Mouse (Mus musculus): ENCODE measurements around the gene Maml3. TPM values are rescaled to one million over a fixed set of nuclear protein-coding genes. Genes with fewer than 3 reads are reported as not detected.

The Maml3 gene
- polyA plus RNA-seq, 1 experiment from 2014 or later = 8.6 TPM

- no peaks in the 10 kb centered on the region for H3K9me3 ChIP-seq
- no peaks in the 10 kb centered on the region for H3K27me3 ChIP-seq
- 0 out of 2 replicates have a peak overlapping the region, but pooled peaks have one; percentile 26 for H3K9ac ChIP-seq (replicated peaks)
- H3K4me1 ChIP-seq (replicated peaks) = peaks cover 30% of the 10 kb centered on the region
- H3K36me3 ChIP-seq = no peaks in the 10 kb centered on the region
- peak; percentile 75 for ATAC-seq
- peak overlapping the region; percentile 78 for H3K27ac ChIP-seq
- H3K4me3 ChIP-seq (replicated peaks) = no peak overlapping the region
- 28% methylated on average over 11 of the region's 11 CpGs for WGBS
- H3K4me2 ChIP-seq (replicated peaks) = peak overlapping the region; percentile 32
These were observed 42.3 kb downstream of the Maml3 start for GRCm38 (mm10) chr3:52062389-52063260.

DNA sequence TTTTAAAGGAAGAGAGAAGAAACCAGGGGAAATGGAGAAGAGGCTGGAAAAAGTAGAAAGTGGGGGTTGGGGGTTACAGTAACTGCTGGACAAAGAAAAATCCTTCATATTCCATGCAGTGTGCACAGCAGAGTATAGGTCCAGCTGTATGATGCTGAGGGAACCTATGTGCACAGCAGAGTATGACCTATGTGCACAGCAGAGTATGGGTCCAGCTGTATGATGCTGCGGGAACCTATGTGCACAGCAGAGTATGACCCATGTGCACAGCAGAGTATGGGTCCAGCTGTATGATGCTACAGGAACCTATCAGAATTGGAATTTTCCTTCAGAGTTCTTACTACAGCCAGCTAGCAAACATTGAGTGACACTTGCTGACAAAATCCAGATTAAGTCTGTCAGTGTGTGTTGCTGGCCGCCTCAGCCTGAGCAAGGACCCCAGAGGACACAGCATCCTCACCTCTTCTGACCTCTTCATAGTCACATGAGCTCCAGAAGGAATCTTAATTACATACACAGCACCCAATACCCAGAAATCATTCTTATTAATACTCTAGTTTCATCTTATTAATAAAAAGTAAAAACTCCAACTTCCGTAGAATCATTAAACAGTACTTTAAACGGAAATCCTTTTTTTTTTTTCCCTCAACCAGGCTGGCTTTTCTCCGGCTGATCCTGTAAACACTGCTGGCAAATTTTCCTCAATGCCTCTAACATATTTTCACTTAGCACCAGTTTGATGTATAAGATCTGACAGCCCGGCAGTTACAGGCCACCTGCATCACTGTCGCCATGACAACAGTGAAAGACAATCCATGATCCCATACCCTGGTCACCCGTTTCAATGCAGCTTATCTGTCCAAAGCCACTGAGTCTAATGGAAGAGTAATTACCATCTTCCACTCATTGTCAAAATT lies 43.1 kb downstream of the Maml3 start:
- Histone ChIP-seq H3K9me3 (no peaks in the 10 kb centered on the region), H3K36me3 (no peaks in the 10 kb centered on the region), H3K4me3 (replicated peaks) (no peak overlapping the region), H3K4me2 (replicated peaks) (peak overlapping the region; percentile 32), H3K27ac (peak overlapping the region; percentile 78), H3K27me3 (no peaks in the 10 kb centered on the region), H3K9ac (replicated peaks) (0 out of 2 replicates have a peak overlapping the region, but pooled peaks have one; percentile 26), H3K4me1 (replicated peaks) (peaks cover 30% of the 10 kb centered on the region)
- ATAC-seq = peak; percentile 93
- WGBS = 27% methylated on average over 8 of the region's 8 CpGs

DNA sequence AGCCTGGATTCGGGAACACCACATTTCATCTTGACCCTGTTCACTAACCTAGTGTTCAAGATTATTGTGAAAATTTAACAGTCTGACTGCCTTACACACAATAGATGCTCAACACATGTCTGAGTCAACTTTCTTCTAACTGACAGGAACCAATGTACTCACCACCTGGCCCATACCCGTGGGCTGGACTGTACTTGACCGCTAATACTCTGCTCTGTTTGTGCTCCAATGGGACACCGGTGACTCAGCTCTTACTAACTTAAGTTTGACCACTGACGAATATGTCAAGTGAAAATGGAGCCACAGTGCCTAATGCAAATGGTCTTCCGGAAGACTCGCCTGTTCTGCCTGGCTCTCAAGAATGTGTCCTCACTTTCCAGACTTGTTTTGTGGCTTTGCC lies 44.0 kb downstream of the Maml3 start:
- Histone ChIP-seq H3K36me3 (no peaks in the 10 kb centered on the region), H3K9me3 (no peaks in the 10 kb centered on the region), H3K4me1 (replicated peaks) (peaks cover 30% of the 10 kb centered on the region), H3K4me3 (replicated peaks) (no peak overlapping the region), H3K9ac (replicated peaks) (no peak overlapping the region), H3K27ac (peak overlapping the region; percentile 78; the same call in 1 of the 2 replicates), H3K4me2 (replicated peaks) (no peak overlapping the region), H3K27me3 (no peaks in the 10 kb centered on the region)
- ATAC-seq = no peak
- WGBS = 95% methylated on average over 7 of the region's 7 CpGs

GRCm38 (mm10) chr3:52051801-52052200 lies 53.1 kb downstream of the Maml3 start:
- Histone ChIP-seq H3K36me3 (peaks cover 14% of the 10 kb centered on the region; the same call in 1 of the 2 replicates), H3K27me3 (no peaks in the 10 kb centered on the region), H3K27ac (no peak overlapping the region), H3K4me3 (replicated peaks) (no peak overlapping the region), H3K4me2 (replicated peaks) (no peak overlapping the region), H3K4me1 (replicated peaks) (peaks cover 18% of the 10 kb centered on the region), H3K9ac (replicated peaks) (no peak overlapping the region), H3K9me3 (no peaks in the 10 kb centered on the region)
- 60% methylated on average over 2 of the region's 2 CpGs for WGBS
- no peak for ATAC-seq

DNA sequence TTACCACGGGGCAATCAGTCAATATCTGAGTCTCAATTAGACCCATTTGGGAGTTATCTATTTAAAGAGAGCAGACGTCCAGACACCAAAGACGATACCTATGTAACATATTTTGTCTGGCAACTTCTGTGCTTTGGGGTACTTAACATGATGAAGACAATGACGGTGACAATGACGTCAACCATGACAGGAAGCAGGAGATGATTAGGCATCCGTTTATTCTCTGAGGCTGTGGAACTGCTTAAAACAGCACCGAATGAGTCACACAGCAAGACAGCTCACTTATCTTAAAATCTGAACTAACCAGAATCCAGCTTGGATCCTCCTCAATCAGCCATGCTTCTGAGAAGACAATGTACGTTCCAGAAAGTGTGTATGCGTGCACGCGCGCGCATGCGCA lies 56.8 kb downstream of the Maml3 start:
- Histone ChIP-seq H3K4me2 (replicated peaks) (no peak overlapping the region), H3K4me3 (replicated peaks) (no peak overlapping the region), H3K36me3 (peaks cover 14% of the 10 kb centered on the region; the same call in 1 of the 2 replicates), H3K27ac (no peak overlapping the region), H3K9ac (replicated peaks) (no peak overlapping the region; the same call in 1 of the 2 replicates), H3K27me3 (no peaks in the 10 kb centered on the region), H3K9me3 (no peaks in the 10 kb centered on the region), H3K4me1 (replicated peaks) (peaks cover 52% of the 10 kb centered on the region)
- ATAC-seq = no peak
- WGBS = 87% methylated on average over 14 of the region's 14 CpGs

GRCm38 (mm10) chr3:52047537-52047936 lies 57.3 kb downstream of the Maml3 start:
- peak overlapping the region; percentile 63; the same call in 1 of the 2 replicates for H3K9ac ChIP-seq (replicated peaks)
- H3K4me3 ChIP-seq (replicated peaks) = peak overlapping the region; percentile 33; the same call in 1 of the 2 replicates
- 71% methylated on average over 8 of the region's 8 CpGs for WGBS

DNA sequence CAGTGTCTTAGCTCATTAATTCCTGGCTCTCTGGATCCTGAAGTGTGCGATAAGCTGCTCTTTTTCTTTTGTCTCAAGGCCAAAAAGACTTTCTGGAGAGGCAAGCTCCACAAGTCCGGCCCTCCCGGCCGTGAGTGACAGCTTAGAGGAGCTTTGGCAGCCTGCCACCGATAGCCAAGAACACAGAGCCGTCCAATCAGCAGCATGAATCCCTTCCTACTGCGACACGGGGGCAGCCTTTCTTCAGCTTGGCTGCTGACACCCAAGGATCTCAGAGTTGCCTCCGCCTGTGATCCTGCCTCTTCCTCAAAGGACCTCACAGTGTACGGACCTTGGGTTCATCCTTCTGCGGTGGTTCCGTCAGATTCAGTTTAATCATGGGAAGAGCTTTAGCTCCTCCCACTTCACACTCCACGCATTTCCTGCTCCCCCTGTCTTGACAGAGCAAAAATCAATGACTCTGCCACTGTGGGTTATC lies 57.9 kb downstream of the Maml3 start:
- H3K27ac ChIP-seq = peak overlapping the region; percentile 90
- H3K4me1 ChIP-seq (replicated peaks) = peaks cover 57% of the 10 kb centered on the region
- peak overlapping the region; percentile 33 for H3K4me3 ChIP-seq (replicated peaks)
- ATAC-seq = peak; percentile 75
- no peaks in the 10 kb centered on the region for H3K27me3 ChIP-seq
- peaks cover 14% of the 10 kb centered on the region; the same call in 1 of the 2 replicates for H3K36me3 ChIP-seq
- H3K4me2 ChIP-seq (replicated peaks) = peak overlapping the region; percentile 59
- H3K9me3 ChIP-seq = no peaks in the 10 kb centered on the region
- peak overlapping the region; percentile 63 for H3K9ac ChIP-seq (replicated peaks)
- WGBS = under 1% methylated on average over 13 of the region's 13 CpGs

More at GRCm38 (mm10) chr3:52047537-52047936, 57.3 kb downstream of the Maml3 start:
- Histone ChIP-seq H3K36me3 (peaks cover 14% of the 10 kb centered on the region; the same call in 1 of the 2 replicates), H3K9me3 (no peaks in the 10 kb centered on the region), H3K27ac (peak overlapping the region; percentile 90), H3K27me3 (no peaks in the 10 kb centered on the region), H3K4me2 (replicated peaks) (peak overlapping the region; percentile 59), H3K4me1 (replicated peaks) (peaks cover 57% of the 10 kb centered on the region)
- ATAC-seq = no peak

DNA sequence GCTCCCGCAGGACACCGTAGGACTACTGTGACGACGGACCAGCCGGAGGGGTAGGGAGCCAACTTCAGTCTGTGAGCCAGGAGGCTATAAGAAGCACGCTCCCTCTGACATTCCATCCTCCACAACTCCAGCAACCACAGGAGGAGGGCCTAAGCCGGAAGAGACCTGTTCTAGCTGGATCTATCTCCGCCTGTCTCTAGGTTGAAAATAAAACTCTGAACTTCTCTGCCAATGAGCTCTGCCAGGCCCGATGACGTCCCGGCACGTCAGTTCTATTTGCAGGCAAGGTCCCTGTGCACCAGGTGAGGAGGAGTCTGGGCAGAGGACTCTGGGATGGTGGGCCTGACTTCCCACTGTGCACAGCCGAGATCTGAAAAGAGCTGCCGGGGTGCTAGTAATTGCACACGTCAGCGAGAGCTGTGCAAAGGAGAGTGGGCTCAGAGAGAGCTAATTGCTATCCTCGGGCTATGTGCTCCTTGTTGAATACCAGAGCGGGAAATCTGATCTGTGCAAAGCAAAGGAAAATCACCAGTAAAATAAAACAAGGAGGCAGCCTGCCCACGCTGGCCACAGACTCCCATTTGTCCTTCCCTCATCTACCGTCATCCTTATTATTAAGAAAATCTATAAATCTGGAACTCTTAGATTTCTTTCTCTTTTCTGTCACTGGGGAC lies 58.7 kb downstream of the Maml3 start:
- Histone ChIP-seq H3K9ac (replicated peaks) (peak overlapping the region; percentile 63), H3K9me3 (no peaks in the 10 kb centered on the region), H3K4me2 (replicated peaks) (peak overlapping the region; percentile 59), H3K4me1 (replicated peaks) (peaks cover 60% of the 10 kb centered on the region), H3K4me3 (replicated peaks) (peak overlapping the region; percentile 33), H3K27ac (peak overlapping the region; percentile 90), H3K27me3 (peaks cover 3% of the 10 kb centered on the region; the same call in 1 of the 2 replicates), H3K36me3 (peaks cover 7% of the 10 kb centered on the region; the same call in 1 of the 2 replicates)
- ATAC-seq = peak; percentile 88
- 1% methylated on average over 20 of the region's 20 CpGs for WGBS

DNA sequence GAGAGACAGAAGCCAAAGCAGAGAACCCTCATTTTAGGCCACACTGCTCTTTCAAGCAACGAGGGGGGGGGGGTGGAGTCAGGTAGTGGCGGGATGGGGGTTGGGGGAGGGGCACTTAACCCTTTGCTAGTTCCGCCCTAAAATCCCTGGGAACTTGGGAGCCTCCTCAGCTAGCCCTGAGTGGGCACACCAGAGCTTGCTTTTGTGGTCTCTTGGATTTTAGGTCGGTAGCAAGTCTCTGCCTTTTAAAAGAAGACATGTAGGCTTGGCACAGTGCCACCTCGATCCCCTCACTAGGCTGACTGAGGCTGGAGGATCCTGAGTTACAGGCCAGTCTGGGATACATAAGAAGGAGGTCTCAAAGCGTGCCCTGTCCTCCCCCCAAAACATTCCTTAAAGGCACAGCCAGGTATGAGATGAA lies 59.6 kb downstream of the Maml3 start:
- Histone ChIP-seq H3K4me1 (replicated peaks) (peaks cover 60% of the 10 kb centered on the region), H3K4me2 (replicated peaks) (peak overlapping the region; percentile 59)

GRCm38 (mm10) chr3:52044651-52045050 lies 60.2 kb downstream of the Maml3 start:
- H3K4me1 ChIP-seq (replicated peaks) = peaks cover 60% of the 10 kb centered on the region
- no peaks in the 10 kb centered on the region for H3K36me3 ChIP-seq
- H3K27ac ChIP-seq = peak overlapping the region; percentile 90
- H3K4me2 ChIP-seq (replicated peaks) = peak overlapping the region; percentile 59
- WGBS = 2% methylated on average over 14 of the region's 14 CpGs
- H3K9ac ChIP-seq (replicated peaks) = peak overlapping the region; percentile 6; the same call in 1 of the 2 replicates
- ATAC-seq = peak; percentile 43
- peaks cover 3% of the 10 kb centered on the region; the same call in 1 of the 2 replicates for H3K27me3 ChIP-seq
- H3K4me3 ChIP-seq (replicated peaks) = peak overlapping the region; percentile 1; the same call in 1 of the 2 replicates
- H3K9me3 ChIP-seq = no peaks in the 10 kb centered on the region

More for the DNA sequence above, 59.6 kb downstream of the Maml3 start:
- H3K9ac ChIP-seq (replicated peaks) = peak overlapping the region; percentile 6; the same call in 1 of the 2 replicates
- 0 out of 2 replicates have a peak overlapping the region, but pooled peaks have one; percentile 1 for H3K4me3 ChIP-seq (replicated peaks)
- WGBS = 14% methylated on average over 6 of the region's 6 CpGs
- H3K27ac ChIP-seq = peak overlapping the region; percentile 90
- no peaks in the 10 kb centered on the region for H3K9me3 ChIP-seq
- H3K27me3 ChIP-seq = peaks cover 3% of the 10 kb centered on the region; the same call in 1 of the 2 replicates
- peaks cover under 1% of the 10 kb centered on the region; the same call in 1 of the 2 replicates for H3K36me3 ChIP-seq
- ATAC-seq = no peak

DNA sequence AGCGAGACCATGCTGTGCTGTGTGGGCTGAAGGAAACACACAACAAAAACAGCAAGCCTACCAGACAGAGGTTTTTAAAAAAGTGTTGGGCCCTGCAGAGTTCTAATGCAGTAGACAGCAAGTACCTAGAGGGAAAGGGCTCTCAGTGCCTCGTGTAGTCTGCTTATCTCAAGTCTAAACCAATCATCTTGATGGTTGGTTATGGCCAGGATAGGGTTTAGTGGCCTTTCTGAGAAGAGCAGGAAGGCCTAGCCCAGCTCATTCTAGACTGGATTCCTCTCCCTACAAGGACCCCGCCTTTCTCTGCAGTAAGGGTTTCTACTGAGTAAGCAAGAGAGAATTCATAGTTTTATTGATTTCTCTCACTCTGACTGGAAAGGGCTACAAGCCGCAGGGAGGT lies 61.0 kb downstream of the Maml3 start:
- Histone ChIP-seq H3K27ac (peak overlapping the region; percentile 90), H3K4me2 (replicated peaks) (peak overlapping the region; percentile 59), H3K27me3 (peaks cover 3% of the 10 kb centered on the region; the same call in 1 of the 2 replicates), H3K9me3 (no peaks in the 10 kb centered on the region), H3K4me1 (replicated peaks) (peaks cover 60% of the 10 kb centered on the region), H3K4me3 (replicated peaks) (no peak overlapping the region), H3K36me3 (no peaks in the 10 kb centered on the region), H3K9ac (replicated peaks) (0 out of 2 replicates have a peak overlapping the region, but pooled peaks have one; percentile 6)
- no peak for ATAC-seq
- 51% methylated on average over 4 of the region's 4 CpGs for WGBS

Data from midbrain, embryonic 13.5 days (tissue).